Mouse (Mus musculus): ENCODE measurements around the gene Chd2.
"Not testable (repeated sequence)": the region's sequence is repeated elsewhere in the genome, so short reads cannot be mapped to it uniquely, and the experiment has no call there.

Gene Chd2

GRCm38 (mm10) chr7:73540202-73541078 is 1.2 kb downstream of the Chd2 start:
- DNase-seq (ENCODE audit: low read depth, low spot score) = no peak

- DNase-seq (ENCODE audit: low read depth, low spot score) = no peak
These were observed 2.4 kb downstream of the Chd2 start for GRCm38 (mm10) chr7:73539116-73539682.

- no peak for DNase-seq (ENCODE audit: low read depth, low spot score)
These were observed 3.1 kb downstream of the Chd2 start for GRCm38 (mm10) chr7:73538424-73539079.

- peak; percentile 100 for DNase-seq (ENCODE audit: low read depth, low spot score)
These were observed 3.8 kb downstream of the Chd2 start for GRCm38 (mm10) chr7:73537634-73538423.

- no peak for DNase-seq (ENCODE audit: low read depth, low spot score)
These were observed 4.4 kb downstream of the Chd2 start for GRCm38 (mm10) chr7:73537228-73537627.

- no peak for DNase-seq (ENCODE audit: low read depth, low spot score)
These were observed 5.1 kb downstream of the Chd2 start for GRCm38 (mm10) chr7:73536579-73536978.

- no peak for DNase-seq (ENCODE audit: low read depth, low spot score)
These were observed 5.8 kb downstream of the Chd2 start for GRCm38 (mm10) chr7:73535861-73536200.

- DNase-seq (ENCODE audit: low read depth, low spot score) = no peak
These were observed 6.4 kb downstream of the Chd2 start for GRCm38 (mm10) chr7:73534937-73535860.

- DNase-seq (ENCODE audit: low read depth, low spot score) = no peak
These were observed 8.2 kb downstream of the Chd2 start for GRCm38 (mm10) chr7:73533457-73533856.

- DNase-seq (ENCODE audit: low read depth, low spot score) = no peak
These were observed 8.7 kb downstream of the Chd2 start for GRCm38 (mm10) chr7:73532916-73533315.

GRCm38 (mm10) chr7:73532139-73532538 is 9.5 kb downstream of the Chd2 start:
- DNase-seq (ENCODE audit: low read depth, low spot score) = no peak

- no peak for DNase-seq (ENCODE audit: low read depth, low spot score)
These were observed 10.0 kb downstream of the Chd2 start for GRCm38 (mm10) chr7:73531506-73532093.

- DNase-seq (ENCODE audit: low read depth, low spot score) = no peak
These were observed 10.8 kb downstream of the Chd2 start for GRCm38 (mm10) chr7:73530846-73531245.

GRCm38 (mm10) chr7:73530164-73530563 is 11.5 kb downstream of the Chd2 start:
- DNase-seq (ENCODE audit: low read depth, low spot score) = no peak

- DNase-seq (ENCODE audit: low read depth, low spot score) = no peak
These were observed 12.4 kb downstream of the Chd2 start for GRCm38 (mm10) chr7:73529261-73529660.

- not testable (repeated sequence) for DNase-seq (ENCODE audit: low read depth, low spot score)
These were observed 13.2 kb downstream of the Chd2 start for GRCm38 (mm10) chr7:73528377-73528894.

GRCm38 (mm10) chr7:73527225-73527624 is 14.4 kb downstream of the Chd2 start:
- DNase-seq (ENCODE audit: low read depth, low spot score) = no peak

- DNase-seq (ENCODE audit: low read depth, low spot score) = peak; percentile 90
These were observed 17.1 kb downstream of the Chd2 start for GRCm38 (mm10) chr7:73524454-73524952.

- no peak for DNase-seq (ENCODE audit: low read depth, low spot score)
These were observed 17.9 kb downstream of the Chd2 start for GRCm38 (mm10) chr7:73523608-73524259.
